Mouse (Mus musculus) midbrain, embryonic 15.5 days (tissue): ENCODE data around the gene Efcab2. TPM values are rescaled to one million over a fixed set of nuclear protein-coding genes. Genes with fewer than 3 reads are reported as not detected.

Experiments
- ATAC-seq: fragments of 200-750 bp; cut with Nextera tagmentation; replicated peaks from 2 replicates; pipeline ENCODE4 v1.8.0; 2017; ENCODE audit warnings: moderate TSS enrichment
- H3K27ac ChIP-seq: fragments of 300-500 bp; sonication (generic); 2 replicates; pipeline ENCODE4 v1.5.1; 2015; ENCODE audit warnings: mild to moderate bottlenecking, inconsistent platforms
- H3K27me3 ChIP-seq: fragments of 300-500 bp; sonication (generic); replicated peaks from 2 replicates; pipeline ENCODE4 v1.6.1; 2015; ENCODE audit warnings: inconsistent platforms
- H3K36me3 ChIP-seq: fragments of 300-500 bp; sonication (generic); replicated peaks from 2 replicates; pipeline ENCODE4 v1.6.1; 2015; ENCODE audit warnings: inconsistent platforms
- H3K4me1 ChIP-seq: fragments of 300-500 bp; sonication (generic); 2 replicates; pipeline ENCODE4 v1.6.1; 2015; ENCODE audit warnings: inconsistent platforms
- H3K4me2 ChIP-seq: fragments of 300-500 bp; sonication (generic); 2 replicates; pipeline ENCODE4 v1.6.1; 2015; ENCODE audit warnings: inconsistent platforms, mild to moderate bottlenecking, moderate library complexity
- H3K4me3 ChIP-seq: fragments of 300-500 bp; sonication (generic); 2 replicates; pipeline ENCODE4 v1.5.1; 2015; ENCODE audit warnings: mild to moderate bottlenecking, inconsistent platforms
- H3K9ac ChIP-seq: fragments of 300-500 bp; sonication (generic); 2 replicates; pipeline ENCODE4 v1.6.1; 2015; ENCODE audit warnings: mild to moderate bottlenecking, inconsistent platforms
- H3K9me3 ChIP-seq: fragments of 300-500 bp; sonication (generic); 2 replicates; pipeline ENCODE4 v1.6.1; 2016; ENCODE audit warnings: inconsistent platforms
- WGBS: fragments of 180-500 bp; shearing (Covaris S2); methylation state at CpG from one replicate; pipeline ENCODE4 v1.1.7; 2015; ENCODE audit warnings: mixed read lengths; 5-methylcytosine and 5-hydroxymethylcytosine counted together
- polyA plus RNA-seq: library from polyadenylated mRNA; unstranded; fragments of >200 nt; fragmentation: Nextera tagmentation; extraction: Ambion mirVana; gene quantifications from 2 replicates; pipeline ENCODE4 v1.2.1, GENCODE M21; 2015

Gene Efcab2
- polyA plus RNA-seq, 1 experiment from 2014 or later = 10.7 TPM

DNA sequence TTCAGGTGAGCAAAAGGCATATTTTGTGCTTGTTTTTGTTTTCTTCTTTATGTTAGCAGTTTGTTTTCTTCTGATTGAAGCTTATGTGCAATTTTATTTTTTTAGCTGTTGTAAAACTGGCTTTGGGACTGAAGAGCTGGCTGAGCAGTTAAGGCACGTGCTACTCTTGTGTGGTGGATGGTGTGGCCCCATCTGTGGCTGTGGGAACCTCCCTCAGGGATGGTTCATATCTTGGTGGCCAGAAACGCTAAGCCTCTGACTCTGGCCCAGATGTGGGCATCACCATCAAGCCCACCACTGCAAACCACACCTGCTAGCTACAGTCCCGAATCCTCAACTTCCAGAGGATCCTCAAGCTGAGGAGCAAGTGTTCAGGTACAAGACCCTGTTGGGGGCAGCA lies 27.8 kb upstream of the Efcab2 start:
- no peaks in the 10 kb centered on the region for H3K9me3 ChIP-seq
- ATAC-seq = no peak
- 86% methylated on average over 3 of the region's 3 CpGs for WGBS
- H3K36me3 ChIP-seq = no peaks in the 10 kb centered on the region
- H3K27me3 ChIP-seq = no peaks in the 10 kb centered on the region
- no peak overlapping the region for H3K4me2 ChIP-seq
- no peaks in the 10 kb centered on the region for H3K4me1 ChIP-seq
- no peak overlapping the region for H3K27ac ChIP-seq
- H3K4me3 ChIP-seq = no peak overlapping the region
- H3K9ac ChIP-seq = no peak overlapping the region

DNA sequence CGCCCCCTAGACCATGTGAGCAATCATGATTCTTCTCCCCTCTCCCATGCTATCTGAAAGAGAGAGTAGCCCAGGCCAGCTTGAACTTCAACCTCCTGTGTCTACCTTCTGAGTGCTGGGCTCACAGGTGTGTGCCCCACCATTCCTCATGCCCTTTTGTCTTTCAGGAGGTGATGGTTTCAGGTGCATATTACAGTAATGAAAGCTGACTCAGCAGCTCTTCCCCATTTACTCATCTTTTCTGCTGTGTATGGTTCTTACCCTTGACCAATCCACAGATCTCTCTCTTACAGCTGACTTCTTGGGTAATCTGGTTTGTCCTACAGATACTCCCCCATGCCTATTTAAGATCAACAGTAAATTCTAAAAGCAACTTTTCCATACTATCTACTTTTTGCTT lies 26.7 kb upstream of the Efcab2 start:
- H3K9ac ChIP-seq = no peak overlapping the region
- no peak for ATAC-seq
- no peak overlapping the region for H3K27ac ChIP-seq
- H3K4me1 ChIP-seq = no peaks in the 10 kb centered on the region
- WGBS = 92% methylated on average over 1 of the region's 1 CpGs
- no peak overlapping the region for H3K4me2 ChIP-seq
- no peaks in the 10 kb centered on the region for H3K36me3 ChIP-seq
- H3K4me3 ChIP-seq = no peak overlapping the region
- no peaks in the 10 kb centered on the region for H3K27me3 ChIP-seq
- no peaks in the 10 kb centered on the region for H3K9me3 ChIP-seq

DNA sequence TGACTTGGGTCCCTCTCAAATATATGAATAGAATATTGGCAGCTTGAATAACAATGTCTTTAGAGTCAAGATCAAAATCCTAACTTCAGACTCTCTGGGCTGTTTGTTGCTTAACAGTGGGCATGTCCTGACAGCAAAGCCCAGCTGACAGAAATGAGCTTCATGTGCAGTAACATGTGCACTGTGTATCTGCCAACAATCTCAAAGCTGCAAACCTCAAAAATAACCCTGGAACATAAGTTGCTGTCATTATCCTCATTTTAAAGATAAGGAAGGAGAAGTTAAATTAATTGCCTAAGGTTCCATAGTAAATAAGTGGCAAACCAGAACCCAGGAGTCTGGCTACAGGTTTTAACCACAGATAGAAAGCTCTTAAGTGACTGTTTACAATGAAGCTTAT lies 23.7 kb upstream of the Efcab2 start:
- Histone ChIP-seq H3K4me2 (no peak overlapping the region), H3K9me3 (no peaks in the 10 kb centered on the region), H3K4me1 (no peaks in the 10 kb centered on the region), H3K4me3 (no peak overlapping the region), H3K36me3 (no peaks in the 10 kb centered on the region), H3K9ac (no peak overlapping the region), H3K27ac (no peak overlapping the region), H3K27me3 (no peaks in the 10 kb centered on the region)
- no peak for ATAC-seq

DNA sequence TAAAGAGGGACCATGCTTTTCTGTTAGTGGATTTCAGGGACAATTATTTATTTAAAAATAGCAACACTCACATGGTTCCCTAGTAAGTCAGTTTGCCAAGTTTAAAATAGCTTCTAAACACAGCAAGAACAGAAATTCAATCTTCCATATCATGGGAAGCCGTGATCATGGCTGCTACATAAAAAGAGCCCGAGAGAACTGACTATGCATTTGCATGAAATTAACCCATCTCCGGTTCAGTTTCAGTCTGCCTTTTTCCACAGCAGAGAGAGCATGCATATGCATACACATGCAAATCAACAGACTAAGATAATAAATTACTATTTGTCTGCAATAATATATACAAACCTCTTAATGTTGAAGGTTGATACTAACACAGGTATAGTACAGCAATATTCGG lies 17.1 kb upstream of the Efcab2 start:
- H3K4me2 ChIP-seq = no peak overlapping the region
- no peaks in the 10 kb centered on the region for H3K4me1 ChIP-seq
- H3K36me3 ChIP-seq = no peaks in the 10 kb centered on the region
- no peak overlapping the region for H3K27ac ChIP-seq
- WGBS = 64% methylated on average over 4 of the region's 4 CpGs
- H3K9ac ChIP-seq = no peak overlapping the region
- H3K9me3 ChIP-seq = no peaks in the 10 kb centered on the region
- H3K27me3 ChIP-seq = no peaks in the 10 kb centered on the region
- no peak for ATAC-seq
- H3K4me3 ChIP-seq = no peak overlapping the region

DNA sequence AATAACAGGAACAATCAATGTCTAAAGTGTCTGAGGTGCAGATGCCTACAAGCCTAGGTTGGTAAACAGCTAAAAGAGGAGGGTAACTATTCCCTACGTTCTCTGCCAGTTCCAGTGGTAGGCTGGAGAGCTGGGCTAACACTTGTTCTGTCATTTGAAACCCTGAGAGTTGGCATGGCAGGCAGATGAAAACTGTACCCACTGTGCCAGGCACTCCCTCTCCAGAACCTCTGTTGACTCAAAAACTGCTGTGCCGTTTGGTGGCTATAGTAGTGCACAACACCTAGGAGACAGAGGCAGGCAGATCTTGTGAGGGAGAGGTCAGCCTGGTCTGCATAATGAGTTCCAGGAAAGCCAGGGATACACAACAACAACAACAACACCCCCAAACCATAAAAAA lies 16.5 kb upstream of the Efcab2 start:
- Histone ChIP-seq H3K36me3 (no peaks in the 10 kb centered on the region), H3K27me3 (no peaks in the 10 kb centered on the region), H3K9ac (no peak overlapping the region), H3K4me2 (no peak overlapping the region), H3K9me3 (no peaks in the 10 kb centered on the region), H3K4me3 (no peak overlapping the region), H3K27ac (no peak overlapping the region), H3K4me1 (no peaks in the 10 kb centered on the region)
- no peak for ATAC-seq
- 84% methylated on average over 2 of the region's 2 CpGs for WGBS

DNA sequence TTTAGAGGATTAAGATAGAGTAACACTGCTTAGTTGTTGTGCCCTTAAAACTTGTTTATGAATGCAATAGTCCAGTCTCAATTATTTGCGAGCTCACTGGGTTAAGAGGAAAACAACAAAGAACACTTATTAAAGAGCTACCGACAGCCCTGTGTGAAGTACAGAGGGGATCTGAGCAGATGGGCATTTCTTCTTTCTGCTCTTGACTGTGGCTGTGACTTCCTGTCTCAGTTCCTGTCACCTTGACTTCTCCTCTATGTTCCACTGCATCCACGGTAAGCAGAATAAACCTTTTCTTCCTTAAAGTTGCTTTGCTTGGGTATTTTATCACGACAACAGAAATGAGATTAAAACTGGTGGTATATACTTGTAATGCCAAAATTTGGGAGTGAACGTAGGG lies 12.9 kb upstream of the Efcab2 start:
- Histone ChIP-seq H3K36me3 (no peaks in the 10 kb centered on the region), H3K9me3 (no peaks in the 10 kb centered on the region), H3K4me2 (no peak overlapping the region), H3K4me1 (no peaks in the 10 kb centered on the region), H3K9ac (no peak overlapping the region), H3K27ac (no peak overlapping the region), H3K27me3 (no peaks in the 10 kb centered on the region), H3K4me3 (no peak overlapping the region)
- ATAC-seq = no peak
- WGBS = 70% methylated on average over 5 of the region's 5 CpGs

DNA sequence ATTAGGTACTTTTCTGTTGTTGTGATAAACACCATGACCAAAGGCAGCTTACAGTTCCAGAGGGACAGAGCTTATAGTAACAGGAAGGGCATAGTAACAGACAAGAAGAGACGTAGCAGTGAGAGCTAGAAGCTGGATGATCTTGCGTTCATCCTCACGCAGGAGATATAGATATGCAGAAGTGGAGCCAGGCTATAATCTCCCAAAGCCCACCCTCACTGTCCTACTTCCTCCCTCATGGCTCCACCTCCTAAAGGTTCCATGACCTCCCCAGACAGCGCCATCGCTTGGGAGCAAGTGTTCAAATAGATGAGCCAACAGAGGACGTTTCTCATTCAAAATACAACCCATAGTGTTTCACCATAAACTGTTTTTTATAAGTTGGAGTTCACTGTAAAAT lies 10.8 kb upstream of the Efcab2 start:
- no peak overlapping the region for H3K4me3 ChIP-seq
- 91% methylated on average over 6 of the region's 6 CpGs for WGBS
- no peaks in the 10 kb centered on the region for H3K27me3 ChIP-seq
- H3K9ac ChIP-seq = no peak overlapping the region
- H3K4me1 ChIP-seq = no peaks in the 10 kb centered on the region
- ATAC-seq = no peak
- H3K4me2 ChIP-seq = no peak overlapping the region
- no peak overlapping the region for H3K27ac ChIP-seq
- H3K9me3 ChIP-seq = no peaks in the 10 kb centered on the region
- H3K36me3 ChIP-seq = no peaks in the 10 kb centered on the region

DNA sequence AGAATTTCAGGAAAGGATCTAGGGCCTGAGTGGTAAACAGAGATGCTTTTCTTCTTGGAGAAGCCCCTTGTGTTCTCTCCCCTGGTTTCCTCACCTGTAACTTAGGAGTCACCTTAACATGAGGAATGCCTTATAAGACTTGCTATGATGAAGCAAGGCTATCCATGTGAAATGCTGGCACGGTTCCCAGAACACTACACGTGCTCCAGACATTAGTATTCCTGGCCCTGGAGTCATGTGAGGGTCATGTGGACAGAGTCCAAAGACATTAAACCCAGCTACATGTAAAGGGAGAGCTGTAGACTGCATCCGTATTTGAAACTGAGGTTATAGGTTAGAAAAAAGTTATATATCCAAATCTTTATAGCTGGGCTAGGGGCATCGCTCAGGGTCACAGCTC lies 9.5 kb upstream of the Efcab2 start:
- Histone ChIP-seq H3K4me2 (no peak overlapping the region), H3K4me3 (no peak overlapping the region), H3K36me3 (no peaks in the 10 kb centered on the region), H3K9ac (no peak overlapping the region), H3K27me3 (no peaks in the 10 kb centered on the region), H3K4me1 (no peaks in the 10 kb centered on the region), H3K27ac (no peak overlapping the region), H3K9me3 (no peaks in the 10 kb centered on the region)
- ATAC-seq = no peak
- 81% methylated on average over 4 of the region's 4 CpGs for WGBS

DNA sequence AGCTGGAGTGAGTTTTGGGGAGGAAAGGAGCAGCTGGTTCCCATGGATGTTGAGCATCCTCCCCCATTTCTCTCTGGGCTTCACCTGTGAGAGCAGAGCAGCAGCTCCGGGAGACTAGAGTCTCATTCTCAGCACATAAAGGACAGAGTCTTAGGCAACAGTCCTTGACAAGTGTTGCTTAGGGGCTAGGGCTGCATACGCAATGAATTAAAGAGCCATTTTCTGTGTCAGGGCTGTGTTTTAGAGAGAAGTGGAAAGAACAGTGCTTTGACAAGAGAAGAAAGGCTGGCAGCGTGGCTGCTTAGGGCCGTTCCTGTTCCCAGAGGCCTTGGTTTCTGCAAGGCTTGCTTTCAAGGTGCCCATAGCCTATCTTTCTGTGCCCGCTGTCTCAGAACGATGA lies 6.0 kb upstream of the Efcab2 start:
- H3K36me3 ChIP-seq = no peaks in the 10 kb centered on the region
- no peak overlapping the region for H3K9ac ChIP-seq
- no peak overlapping the region for H3K4me2 ChIP-seq
- no peak overlapping the region for H3K4me3 ChIP-seq
- WGBS = 61% methylated on average over 6 of the region's 6 CpGs
- ATAC-seq = no peak
- H3K27me3 ChIP-seq = no peaks in the 10 kb centered on the region
- no peaks in the 10 kb centered on the region for H3K4me1 ChIP-seq
- H3K9me3 ChIP-seq = no peaks in the 10 kb centered on the region
- H3K27ac ChIP-seq = 0 out of 2 replicates have a peak overlapping the region, but pooled peaks have one; percentile 25

DNA sequence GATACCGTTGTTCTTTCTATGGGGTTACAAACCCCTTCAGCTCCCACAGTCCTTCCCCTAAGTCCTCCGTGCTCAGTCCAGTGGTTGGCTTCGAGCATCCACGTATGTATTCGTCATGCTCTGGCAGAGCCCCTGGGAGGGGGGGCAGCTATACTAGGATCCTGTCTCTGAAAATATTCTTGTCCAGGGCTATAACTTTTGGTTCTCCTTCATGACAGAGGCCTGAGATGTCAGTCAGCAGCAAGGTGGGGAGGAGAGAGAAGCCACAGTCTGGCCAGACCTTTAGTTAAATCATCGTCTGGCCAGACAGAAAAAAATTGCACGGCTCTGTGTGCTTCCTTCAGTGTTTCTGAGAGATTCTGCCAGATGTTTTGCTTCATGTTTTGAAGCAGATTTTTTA lies 5.2 kb upstream of the Efcab2 start:
- no peak overlapping the region for H3K27ac ChIP-seq
- H3K4me1 ChIP-seq = no peaks in the 10 kb centered on the region
- H3K36me3 ChIP-seq = no peaks in the 10 kb centered on the region
- no peak overlapping the region for H3K4me2 ChIP-seq
- no peak for ATAC-seq
- no peaks in the 10 kb centered on the region for H3K9me3 ChIP-seq
- 67% methylated on average over 7 of the region's 7 CpGs for WGBS
- no peak overlapping the region for H3K4me3 ChIP-seq
- H3K9ac ChIP-seq = no peak overlapping the region
- H3K27me3 ChIP-seq = no peaks in the 10 kb centered on the region

DNA sequence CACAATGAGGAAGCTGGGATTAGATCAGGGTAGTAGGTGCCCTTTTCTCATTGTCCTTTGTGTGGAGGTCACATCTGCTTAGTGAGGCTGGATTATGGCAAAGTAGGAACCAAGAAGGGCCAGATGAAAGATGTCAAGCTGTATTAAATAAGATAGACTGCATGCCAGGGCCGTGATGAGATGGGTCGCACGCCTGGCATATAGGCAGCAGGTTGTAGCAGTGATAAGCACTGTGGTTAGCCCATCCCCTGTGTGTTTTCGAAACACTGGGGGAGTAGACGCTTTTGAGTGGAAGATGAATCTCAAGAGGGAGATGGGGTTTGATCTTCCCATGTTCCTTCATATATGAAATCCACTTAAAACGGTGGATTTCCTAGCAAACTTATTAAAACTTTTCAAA lies 3.9 kb upstream of the Efcab2 start:
- WGBS = 69% methylated on average over 6 of the region's 6 CpGs
- H3K4me2 ChIP-seq = no peak overlapping the region

DNA sequence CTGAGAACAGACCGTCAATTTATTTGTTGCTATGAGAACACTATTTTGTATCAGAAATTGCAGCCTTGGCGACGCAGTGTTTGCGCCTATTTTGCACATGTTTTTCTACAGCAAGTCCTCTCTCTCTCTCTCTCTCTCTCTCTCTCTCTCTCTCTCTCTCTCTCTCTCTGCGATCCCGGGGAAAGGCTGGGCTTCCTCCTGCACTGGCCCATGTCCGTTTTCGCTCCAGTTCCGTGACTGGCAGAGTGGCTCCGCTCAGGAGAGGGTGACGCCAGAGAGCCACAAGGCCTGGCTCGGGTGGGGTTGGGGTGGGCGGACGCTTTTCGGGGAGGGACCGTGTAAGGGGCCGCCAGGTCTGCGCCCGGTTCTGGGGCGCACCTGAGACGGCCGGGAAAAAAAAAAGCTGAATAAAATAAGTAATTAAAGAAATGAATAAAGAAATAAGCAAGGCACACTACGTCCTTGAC lies 407 bp upstream of the Efcab2 start:
- no peaks in the 10 kb centered on the region for H3K4me1 ChIP-seq
- WGBS = under 1% methylated on average over 23 of the region's 23 CpGs
- H3K9me3 ChIP-seq = no peaks in the 10 kb centered on the region
- H3K4me2 ChIP-seq = peak overlapping the region; percentile 58
- no peaks in the 10 kb centered on the region for H3K27me3 ChIP-seq
- H3K27ac ChIP-seq = peak overlapping the region; percentile 100
- H3K36me3 ChIP-seq = no peaks in the 10 kb centered on the region
- H3K4me3 ChIP-seq = peak overlapping the region; percentile 61
- ATAC-seq = peak; percentile 91
- H3K9ac ChIP-seq = peak overlapping the region; percentile 90

More for the DNA sequence above, 3.9 kb upstream of the Efcab2 start:
- no peak for ATAC-seq
- Histone ChIP-seq H3K9me3 (no peaks in the 10 kb centered on the region), H3K27ac (no peak overlapping the region), H3K27me3 (no peaks in the 10 kb centered on the region), H3K36me3 (no peaks in the 10 kb centered on the region), H3K4me3 (no peak overlapping the region), H3K4me1 (no peaks in the 10 kb centered on the region), H3K9ac (no peak overlapping the region)

DNA sequence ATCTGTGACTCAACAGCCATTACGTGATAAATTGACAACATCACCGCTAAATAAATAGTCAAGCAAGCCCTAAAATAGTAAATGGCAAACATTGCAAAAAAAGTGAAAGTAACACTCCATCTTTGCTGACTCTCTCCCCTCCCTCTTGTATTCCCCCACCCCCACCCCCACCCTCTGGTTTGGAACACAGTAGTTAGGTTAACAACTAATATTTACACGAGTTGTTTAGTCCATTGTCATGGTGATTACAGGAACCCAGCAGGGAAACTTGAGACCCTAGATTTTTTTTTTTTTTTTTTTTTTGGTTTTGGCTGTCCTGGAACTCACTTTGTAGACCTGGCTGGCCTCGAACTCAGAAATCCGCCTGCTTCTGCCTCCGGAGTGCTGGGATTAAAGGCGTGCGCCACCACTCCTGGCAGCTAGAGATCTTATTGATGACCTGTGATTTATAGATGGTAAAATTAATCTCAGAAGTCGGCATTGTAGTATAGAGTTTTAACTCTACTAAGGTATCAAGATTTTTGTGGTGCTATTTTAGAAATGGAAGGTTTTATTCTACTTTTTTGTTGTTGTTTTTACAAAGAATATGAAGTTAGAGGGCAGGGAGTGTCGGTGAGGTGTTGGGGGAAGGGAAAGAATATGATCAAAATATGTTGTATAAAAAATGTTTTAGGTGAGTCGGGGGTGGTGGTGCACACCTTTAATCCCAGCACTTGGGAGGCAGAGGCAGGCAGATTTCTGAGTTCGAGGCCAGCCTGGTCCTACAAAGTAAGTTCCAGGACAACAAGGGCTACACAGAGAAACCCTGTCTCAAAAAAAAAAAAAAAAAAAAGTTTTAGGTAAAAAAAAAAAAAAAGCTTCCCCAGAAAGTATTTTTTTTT lies 1.1 kb downstream of the Efcab2 start:
- peak overlapping the region; percentile 61 for H3K4me3 ChIP-seq
- H3K4me2 ChIP-seq = peak overlapping the region; percentile 58
- no peaks in the 10 kb centered on the region for H3K4me1 ChIP-seq
- peak overlapping the region; percentile 100 for H3K27ac ChIP-seq
- no peaks in the 10 kb centered on the region for H3K36me3 ChIP-seq
- ATAC-seq = no peak
- H3K27me3 ChIP-seq = no peaks in the 10 kb centered on the region
- 62% methylated on average over 12 of the region's 12 CpGs for WGBS
- H3K9ac ChIP-seq = peak overlapping the region; percentile 90
- no peaks in the 10 kb centered on the region for H3K9me3 ChIP-seq
